In genomic region chr11:4900437-4900836, GRCm38 (mm10) we compare ENCODE assay signal across 9 mouse cellular contexts. TPM values are rescaled to one million over a fixed set of nuclear protein-coding genes. Genes with fewer than 3 reads are reported as not detected.
A peak's percentile ranks its signal among the peaks of the same experiment; 100 is the strongest.
DNase-seq lines count a peak whose midpoint lies in the region; ATAC-seq and TF ChIP-seq lines count a peak whose summit lies in the region.
"Had no signal": no experiment of that assay in that cellular context is flagged by ENCODE, and none has a peak within 500 bp of the region (broad histone marks: within the 10 kb centered on the region; RNA-seq: fewer than 3 reads in every experiment).

No protein-coding gene starts in this region.

- TF ChIP-seq CTCF in cerebellum, adult 2 months (IDR thresholded peaks at IDR 0.05; ENCODE audit: borderline replicate concordance, insufficient read depth, low read depth, low read length), result peak; percentile 41; the same call in 1 of the 2 replicates
- TF ChIP-seq CTCF in lung, postnatal 0 days (IDR thresholded peaks at IDR 0.05), result peak; percentile 51

- no peak for TF ChIP-seq POLR2A in cerebellum, adult 2 months (IDR thresholded peaks at IDR 0.05; ENCODE audit: borderline replicate concordance, insufficient read depth, low read length)

- no peak overlapping the region for H3K27ac ChIP-seq in cerebellum, adult 2 months (ENCODE audit: insufficient read depth, low read length)
- H3K27ac ChIP-seq in lung, postnatal 0 days (ENCODE audit: low read length), result no peak overlapping the region
- H3K27ac ChIP-seq: liver, embryonic 13.5 days had no signal

- H3K4me1 ChIP-seq in cerebellum, adult 2 months (ENCODE audit: control insufficient read depth, insufficient read depth, low read length), result no peaks in the 10 kb centered on the region
- H3K4me1 ChIP-seq in lung, postnatal 0 days (ENCODE audit: insufficient read depth, low read depth, low read length), result no peaks in the 10 kb centered on the region; the same call in 1 of the 2 replicates

- no peak for TF ChIP-seq EP300 in lung, postnatal 0 days (IDR thresholded peaks at IDR 0.05)

- no peak for ATAC-seq in lung, postnatal 0 days

- no peak overlapping the region for H3K4me3 ChIP-seq in cerebellum, adult 2 months (replicated peaks; ENCODE audit: insufficient read depth, low read depth, low read length)
- H3K4me3 ChIP-seq in lung, postnatal 0 days (ENCODE audit: low read depth, low read length), result no peak overlapping the region
- H3K4me3 ChIP-seq: liver, embryonic 13.5 days had no signal

- H3K36me3 ChIP-seq in lung, postnatal 0 days (ENCODE audit: insufficient read depth, low read length), result peaks cover 19% of the 10 kb centered on the region; the same call in 1 of the 2 replicates

- H3K27me3 ChIP-seq in cerebellum, adult 2 months (ENCODE audit: control insufficient read depth, insufficient read depth, low read length), result no peaks in the 10 kb centered on the region
- no peaks in the 10 kb centered on the region for H3K27me3 ChIP-seq in lung, postnatal 0 days (replicated peaks; ENCODE audit: insufficient read depth, low read length)
- H3K27me3 ChIP-seq: liver, embryonic 13.5 days had no signal

- WGBS in cerebellum, adult 2 months, result 66% methylated on average over 5 of the region's 5 CpGs
- 71% methylated on average over 5 of the region's 5 CpGs for WGBS in lung, postnatal 0 days

- H3K9me3 ChIP-seq in lung, postnatal 0 days (ENCODE audit: low read length), result no peaks in the 10 kb centered on the region
- H3K9me3 ChIP-seq: liver, embryonic 13.5 days had no signal

- intact Hi-C loops in gastrocnemius, postnatal 36 days (cut with DNase I), result no loop called here

- no peak for DNase-seq in cerebellum, adult 2 months
- no peak for DNase-seq in cerebellum, adult 9-11 months
- DNase-seq in lung, postnatal 0 days (ENCODE audit: low spot score), result no peak
- no peak for DNase-seq in lung, postnatal 10 days
- peak; percentile 86 for DNase-seq in ZHBTc4 (ENCODE audit: low read depth, low spot score)
- peak; percentile 47 for DNase-seq in naive thymus-derived CD4-positive, alpha-beta T cell, adult 2 months (ENCODE audit: low read depth)
- DNase-seq in frontal cortex, postnatal 36 days (ENCODE audit: low spot score in 2 of 2), result no peak
- no peak for DNase-seq in gastrocnemius, postnatal 36 days
- DNase-seq: liver, embryonic 13.5 days had no signal

- H3K4me2 ChIP-seq in lung, postnatal 0 days (replicated peaks; ENCODE audit: low read depth, low read length), result no peak overlapping the region
- H3K4me2 ChIP-seq: liver, embryonic 13.5 days had no signal

- no peak overlapping the region for H3K9ac ChIP-seq in lung, postnatal 0 days (replicated peaks; ENCODE audit: low read depth)
- H3K9ac ChIP-seq: liver, embryonic 13.5 days had no signal

RNA-seq across cellular contexts. Expression of gene Thoc5, which starts 5.3 kb away (rescaled TPM):
- polyA plus RNA-seq in cerebellum, adult 2 months (2012; rRNA removed), result 49.6 and 56.8 TPM in 2 replicates
- 16.3 TPM in 2 replicates for polyA plus RNA-seq in lung, postnatal 0 days (2015; fragmentation: Nextera tagmentation; extraction: Ambion mirVana)
- total RNA-seq in gastrocnemius, postnatal 36 days (2021), result 10 to 100 TPM; 12.9 to 14.0 TPM

RNA-seq across cellular contexts. Expression of gene Nipsnap1, which starts 26.7 kb away (rescaled TPM):
- polyA plus RNA-seq in cerebellum, adult 2 months (2012; rRNA removed), result 70.4 and 75.9 TPM in 2 replicates
- 10.4 and 11.9 TPM in 2 replicates for polyA plus RNA-seq in lung, postnatal 0 days (2015; fragmentation: Nextera tagmentation; extraction: Ambion mirVana)
- 1 to 10 TPM in 1 of 2 experiments, under 1 TPM in 1; 0.42 to 1.1 TPM for total RNA-seq in gastrocnemius, postnatal 36 days (2021)

RNA-seq across cellular contexts. Expression of gene Nefh, which starts 47.4 kb away (rescaled TPM):
- polyA plus RNA-seq in cerebellum, adult 2 months (2012; rRNA removed), result 197 and 273 TPM in 2 replicates
- polyA plus RNA-seq in lung, postnatal 0 days (2015; fragmentation: Nextera tagmentation; extraction: Ambion mirVana), result 0.06 and 0.12 TPM in 2 replicates
- under 1 TPM in 1 of 2 experiments, not detected in 1; 0.15 TPM for total RNA-seq in gastrocnemius, postnatal 36 days (2021)

RNA-seq across cellular contexts. Expression of gene Nf2, which starts 51.1 kb away (rescaled TPM):
- polyA plus RNA-seq in cerebellum, adult 2 months (2012; rRNA removed), result 50.2 and 52.3 TPM in 2 replicates
- 19.6 and 21.1 TPM in 2 replicates for polyA plus RNA-seq in lung, postnatal 0 days (2015; fragmentation: Nextera tagmentation; extraction: Ambion mirVana)
- 10 to 100 TPM; 45.7 to 47.4 TPM for total RNA-seq in gastrocnemius, postnatal 36 days (2021)

Comparison
In these comparisons a context has a peak if more than half of its experiments do, and no peak if none do; other contexts are left out.
1. DNase-seq: peak in ZHBTc4 (single experiment) and naive thymus-derived CD4-positive, alpha-beta T cell, adult 2 months (single experiment); none in cerebellum, adult 2 months (0 of 2), cerebellum, adult 9-11 months (single experiment), lung, postnatal 0 days (single experiment), lung, postnatal 10 days (single experiment), frontal cortex, postnatal 36 days (0 of 2) and gastrocnemius, postnatal 36 days (0 of 2).
2. RNA of gene Nefh, which starts 47.4 kb away (polyA plus RNA-seq): 197 to 273 TPM in cerebellum, adult 2 months; 0.06 to 0.12 TPM in lung, postnatal 0 days; every median in the first group is over 100 times any median in the second.